Mouse (Mus musculus) bone marrow, adult 2 months (tissue): ENCODE data around the gene Ccl7.

ENCODE experiments used
- CTCF ChIP-seq: fragments of 200-500 bp; IDR thresholded peaks from 2 replicates; pipeline ENCODE4 v1.5.1; 2011; ENCODE audit warnings: low read length, control low read depth; ENCODE audit not compliant: control insufficient read depth, insufficient read depth
- POLR2A ChIP-seq: fragments of 200-500 bp; IDR thresholded peaks from 2 replicates; pipeline ENCODE4 v1.6.1; 2011; ENCODE audit warnings: low read depth, mild to moderate bottlenecking, control low read depth, low read length, borderline replicate concordance; ENCODE audit not compliant: control insufficient read depth

DNA sequence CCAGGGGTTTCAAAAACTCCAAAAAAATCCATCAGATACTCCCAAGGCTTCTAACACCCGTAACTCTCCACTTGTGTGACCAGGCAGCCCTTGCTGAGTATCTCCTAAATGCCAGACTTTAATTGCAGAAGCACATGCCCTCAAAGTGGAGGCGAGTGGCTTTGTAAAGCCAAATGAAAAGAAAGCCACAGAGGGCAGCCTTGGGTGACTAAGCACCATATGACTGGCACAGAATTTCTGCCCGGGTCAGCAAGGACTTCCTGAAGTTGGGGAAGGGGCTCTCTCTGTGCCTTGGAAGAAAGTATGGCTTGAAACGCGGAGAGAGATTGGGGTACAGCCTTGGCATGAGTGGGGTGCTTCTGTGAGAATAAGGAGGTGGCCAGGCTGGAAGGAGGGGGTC, 48.4 kb upstream of the Ccl7 start:
- TF ChIP-seq POLR2A (no peak), CTCF (no peak)
